Mouse (Mus musculus): ENCODE results near the gene Nacc1. TPM values are rescaled to one million over a fixed set of nuclear protein-coding genes. Genes with fewer than 3 reads are reported as not detected.
A peak's percentile ranks its signal among the peaks of the same experiment; 100 is the strongest.
"Not testable (repeated sequence)": the region's sequence is repeated elsewhere in the genome, so short reads cannot be mapped to it uniquely, and the experiment has no call there.

Gene Nacc1
- total and polyA plus RNA-seq, 2 experiments from 2014 or later, result 13.8 to 102 TPM

GRCm38 (mm10) chr8:84635397-84636050 is 52.1 kb downstream of the Nacc1 start:
- no peak for TF ChIP-seq CTCF (IDR thresholded peaks at IDR 0.05)
- peaks cover 18% of the 10 kb centered on the region for H3K36me3 ChIP-seq (ENCODE audit: insufficient read depth, low read length)
- 0 out of 2 replicates have a peak, but pooled peaks cover 4% of the 10 kb centered on the region for H3K4me1 ChIP-seq (ENCODE audit: insufficient read depth, low read length)
- no peak overlapping the region; the same call in 1 of the 2 replicates for H3K9ac ChIP-seq (replicated peaks; ENCODE audit: low read length, poor library complexity, severe bottlenecking)
- DNase-seq (ENCODE audit: low spot score) (no peak), ATAC-seq (ENCODE audit: low FRiP score) (no peak)
- 64% methylated on average over 14 of the region's 14 CpGs for WGBS
- H3K4me3 ChIP-seq (ENCODE audit: low read depth, low read length), result no peak overlapping the region
- H3K4me2 ChIP-seq (ENCODE audit: low read depth, low read length, poor library complexity, severe bottlenecking), result no peak overlapping the region
- no peak overlapping the region for H3K27ac ChIP-seq (ENCODE audit: low read depth, low read length)
- no peaks in the 10 kb centered on the region for H3K27me3 ChIP-seq (ENCODE audit: insufficient read depth, low read length)
- H3K9me3 ChIP-seq (ENCODE audit: low read length), result no peaks in the 10 kb centered on the region

GRCm38 (mm10) chr8:84634849-84635304 is 52.8 kb downstream of the Nacc1 start:
- DNase-seq (ENCODE audit: low spot score), result peak; percentile 70
- Histone ChIP-seq H3K27ac (ENCODE audit: low read depth, low read length) (peak overlapping the region; percentile 43; the same call in 1 of the 2 replicates), H3K27me3 (ENCODE audit: insufficient read depth, low read length) (no peaks in the 10 kb centered on the region), H3K36me3 (ENCODE audit: insufficient read depth, low read length) (peaks cover 22% of the 10 kb centered on the region), H3K9me3 (ENCODE audit: low read length) (no peaks in the 10 kb centered on the region), H3K4me1 (ENCODE audit: insufficient read depth, low read length) (0 out of 2 replicates have a peak, but pooled peaks cover 4% of the 10 kb centered on the region), H3K4me3 (ENCODE audit: low read depth, low read length) (no peak overlapping the region), H3K4me2 (ENCODE audit: low read depth, low read length, poor library complexity, severe bottlenecking) (no peak overlapping the region), H3K9ac (replicated peaks; ENCODE audit: low read length, poor library complexity, severe bottlenecking) (no peak overlapping the region; the same call in 1 of the 2 replicates)
- TF ChIP-seq CTCF (IDR thresholded peaks at IDR 0.05), result no peak
- WGBS, result 21% methylated on average over 9 of the region's 9 CpGs
- no peak for ATAC-seq (ENCODE audit: low FRiP score)

- Histone ChIP-seq H3K9me3 (ENCODE audit: low read length) (no peaks in the 10 kb centered on the region), H3K4me1 (ENCODE audit: insufficient read depth, low read length) (0 out of 2 replicates have a peak, but pooled peaks cover 4% of the 10 kb centered on the region), H3K4me2 (ENCODE audit: low read depth, low read length, poor library complexity, severe bottlenecking) (no peak overlapping the region), H3K36me3 (ENCODE audit: insufficient read depth, low read length) (peaks cover 29% of the 10 kb centered on the region), H3K9ac (replicated peaks; ENCODE audit: low read length, poor library complexity, severe bottlenecking) (no peak overlapping the region; the same call in 1 of the 2 replicates), H3K27me3 (ENCODE audit: insufficient read depth, low read length) (no peaks in the 10 kb centered on the region), H3K27ac (ENCODE audit: low read depth, low read length) (no peak overlapping the region), H3K4me3 (ENCODE audit: low read depth, low read length) (no peak overlapping the region)
- 54% methylated on average over 10 of the region's 10 CpGs for WGBS
- ATAC-seq (ENCODE audit: low FRiP score) (no peak), DNase-seq (ENCODE audit: low spot score) (no peak)
- no peak for TF ChIP-seq CTCF (IDR thresholded peaks at IDR 0.05)
These were observed 53.6 kb downstream of the Nacc1 start for GRCm38 (mm10) chr8:84633841-84634584.

- H3K4me3 ChIP-seq (ENCODE audit: low read depth, low read length), result no peak overlapping the region
- 0 out of 2 replicates have a peak, but pooled peaks cover 4% of the 10 kb centered on the region for H3K4me1 ChIP-seq (ENCODE audit: insufficient read depth, low read length)
- no peak overlapping the region for H3K9ac ChIP-seq (replicated peaks; ENCODE audit: low read length, poor library complexity, severe bottlenecking)
- no peak for ATAC-seq (ENCODE audit: low FRiP score)
- H3K4me2 ChIP-seq (ENCODE audit: low read depth, low read length, poor library complexity, severe bottlenecking), result no peak overlapping the region
- no peaks in the 10 kb centered on the region for H3K9me3 ChIP-seq (ENCODE audit: low read length)
- DNase-seq (ENCODE audit: low spot score), result no peak
- H3K27me3 ChIP-seq (ENCODE audit: insufficient read depth, low read length), result no peaks in the 10 kb centered on the region
- H3K27ac ChIP-seq (ENCODE audit: low read depth, low read length), result no peak overlapping the region
- H3K36me3 ChIP-seq (ENCODE audit: insufficient read depth, low read length), result peaks cover 29% of the 10 kb centered on the region
- TF ChIP-seq CTCF (IDR thresholded peaks at IDR 0.05), result no peak
- WGBS, result 96% methylated on average over 4 of the region's 4 CpGs
These were observed 55.8 kb downstream of the Nacc1 start for GRCm38 (mm10) chr8:84631813-84632212.

GRCm38 (mm10) chr8:84630145-84630544 is 57.5 kb downstream of the Nacc1 start:
- no peak for TF ChIP-seq CTCF (IDR thresholded peaks at IDR 0.05)
- Histone ChIP-seq H3K9ac (replicated peaks; ENCODE audit: low read length, poor library complexity, severe bottlenecking) (no peak overlapping the region), H3K9me3 (ENCODE audit: low read length) (no peaks in the 10 kb centered on the region), H3K4me3 (ENCODE audit: low read depth, low read length) (no peak overlapping the region), H3K4me2 (ENCODE audit: low read depth, low read length, poor library complexity, severe bottlenecking) (no peak overlapping the region), H3K27ac (ENCODE audit: low read depth, low read length) (no peak overlapping the region), H3K27me3 (ENCODE audit: insufficient read depth, low read length) (no peaks in the 10 kb centered on the region), H3K36me3 (ENCODE audit: insufficient read depth, low read length) (peaks cover 28% of the 10 kb centered on the region), H3K4me1 (ENCODE audit: insufficient read depth, low read length) (0 out of 2 replicates have a peak, but pooled peaks cover 4% of the 10 kb centered on the region)
- 81% methylated on average over 4 of the region's 4 CpGs for WGBS
- no peak for DNase-seq (ENCODE audit: low spot score)
- no peak for ATAC-seq (ENCODE audit: low FRiP score)

- ATAC-seq (ENCODE audit: low FRiP score), result no peak
- DNase-seq (ENCODE audit: low spot score), result no peak
- Histone ChIP-seq H3K27me3 (ENCODE audit: insufficient read depth, low read length) (no peaks in the 10 kb centered on the region), H3K9ac (replicated peaks; ENCODE audit: low read length, poor library complexity, severe bottlenecking) (no peak overlapping the region), H3K4me3 (ENCODE audit: low read depth, low read length) (no peak overlapping the region), H3K36me3 (ENCODE audit: insufficient read depth, low read length) (peaks cover 28% of the 10 kb centered on the region), H3K4me2 (ENCODE audit: low read depth, low read length, poor library complexity, severe bottlenecking) (no peak overlapping the region), H3K4me1 (ENCODE audit: insufficient read depth, low read length) (no peaks in the 10 kb centered on the region), H3K27ac (ENCODE audit: low read depth, low read length) (no peak overlapping the region), H3K9me3 (ENCODE audit: low read length) (no peaks in the 10 kb centered on the region)
- no peak for TF ChIP-seq CTCF (IDR thresholded peaks at IDR 0.05)
- WGBS, result 74% methylated on average over 10 of the region's 11 CpGs
These were observed 58.1 kb downstream of the Nacc1 start for GRCm38 (mm10) chr8:84629586-84629985.

- WGBS, result 79% methylated on average over 4 of the region's 4 CpGs
- H3K9ac ChIP-seq (replicated peaks; ENCODE audit: low read length, poor library complexity, severe bottlenecking); H3K27ac ChIP-seq (ENCODE audit: low read depth, low read length); ATAC-seq (ENCODE audit: low FRiP score); H3K9me3 ChIP-seq (ENCODE audit: low read length); H3K4me1 ChIP-seq (ENCODE audit: insufficient read depth, low read length); H3K4me3 ChIP-seq (ENCODE audit: low read depth, low read length); DNase-seq (ENCODE audit: low spot score); H3K27me3 ChIP-seq (ENCODE audit: insufficient read depth, low read length); H3K4me2 ChIP-seq (ENCODE audit: low read depth, low read length, poor library complexity, severe bottlenecking): not testable (repeated sequence)
- H3K36me3 ChIP-seq (ENCODE audit: insufficient read depth, low read length), result peaks cover 12% of the 10 kb centered on the region; the same call in 1 of the 2 replicates
These were observed 64.2 kb downstream of the Nacc1 start for GRCm38 (mm10) chr8:84623425-84623824.

Data from midbrain, postnatal 0 days (tissue).